Mouse (Mus musculus) brain, adult 2 months (tissue): ENCODE results near the gene Gm4175.
"Not testable (repeated sequence)": the region's sequence is repeated elsewhere in the genome, so short reads cannot be mapped to it uniquely, and the experiment has no call there.

Source experiments
- DNase-seq: peaks from one replicate; pipeline ENCODE4 v3.0.0; 2011; ENCODE audit warnings: low read depth, low spot score

The Gm4175 gene

GRCm38 (mm10) chr7:21761375-21761774 is at the start of gene Gm4175:
Gene Gm4175 (minus strand): TSS chr7:21761475.
- DNase-seq: not testable (repeated sequence)

- not testable (repeated sequence) for DNase-seq
Measured at GRCm38 (mm10) chr7:21796628-21797027, 35.4 kb upstream of the Gm4175 start, which contains the start of gene Gm4177. Gene Gm4177 (minus strand): TSS chr7:21796728.
